Mouse (Mus musculus) layer of hippocampus, adult 9-10 months (tissue): ENCODE measurements around the gene App.

ENCODE experiments used
- DNase-seq: peaks from one replicate; pipeline ENCODE4 v3.0.0; 2022; ENCODE audit warnings: low spot score

App gene

GRCm38 (mm10) chr16:85118916-85119315, 54.6 kb downstream of the App start:
- DNase-seq = no peak

DNA sequence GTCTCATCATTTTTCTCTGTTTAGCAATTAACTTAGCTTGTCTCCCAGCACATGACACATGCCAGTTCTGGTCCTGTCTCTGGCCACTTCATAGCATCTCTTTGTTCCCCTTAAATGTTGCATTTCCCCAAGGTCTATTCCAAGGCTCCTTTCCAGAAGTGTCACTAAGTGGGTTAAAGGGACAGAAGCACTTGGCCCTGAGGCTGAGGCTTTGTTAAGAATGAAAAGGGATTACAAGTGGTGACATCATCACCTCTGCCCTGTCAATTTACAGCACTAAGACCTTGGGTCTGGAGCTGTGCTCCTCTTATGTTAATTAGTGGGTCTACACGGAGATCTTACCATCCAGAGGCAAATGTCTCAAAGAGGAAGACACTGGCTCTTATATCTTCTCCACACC, 56.0 kb downstream of the App start:
- DNase-seq = no peak

GRCm38 (mm10) chr16:85115837-85116236, 57.7 kb downstream of the App start:
- no peak for DNase-seq

GRCm38 (mm10) chr16:85114742-85115141, 58.8 kb downstream of the App start:
- no peak for DNase-seq

- no peak for DNase-seq
Observed at GRCm38 (mm10) chr16:85113941-85114340, 59.6 kb downstream of the App start.

DNA sequence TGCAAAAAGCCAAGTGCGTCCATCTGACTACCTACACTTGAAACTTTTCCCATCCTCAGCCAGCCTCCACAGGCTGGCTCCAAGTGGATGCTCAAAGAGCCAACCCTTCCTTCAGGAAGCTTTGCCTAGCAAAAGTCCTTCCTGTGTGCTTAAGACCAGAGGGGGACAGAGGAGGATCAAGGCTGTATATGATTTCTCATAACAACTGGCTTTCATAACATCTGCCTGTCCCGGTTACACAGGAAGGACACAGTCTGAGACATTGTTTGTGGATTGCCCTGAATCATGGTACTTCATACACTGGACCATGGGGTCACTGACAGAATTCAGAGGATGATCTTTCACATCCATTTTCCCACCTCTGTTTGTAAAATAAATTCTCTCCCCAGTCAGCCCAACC, 61.3 kb downstream of the App start:
- no peak for DNase-seq

GRCm38 (mm10) chr16:85110428-85110827, 63.1 kb downstream of the App start:
- DNase-seq = no peak

- no peak for DNase-seq
Observed at GRCm38 (mm10) chr16:85108486-85108885, 65.1 kb downstream of the App start.

DNA sequence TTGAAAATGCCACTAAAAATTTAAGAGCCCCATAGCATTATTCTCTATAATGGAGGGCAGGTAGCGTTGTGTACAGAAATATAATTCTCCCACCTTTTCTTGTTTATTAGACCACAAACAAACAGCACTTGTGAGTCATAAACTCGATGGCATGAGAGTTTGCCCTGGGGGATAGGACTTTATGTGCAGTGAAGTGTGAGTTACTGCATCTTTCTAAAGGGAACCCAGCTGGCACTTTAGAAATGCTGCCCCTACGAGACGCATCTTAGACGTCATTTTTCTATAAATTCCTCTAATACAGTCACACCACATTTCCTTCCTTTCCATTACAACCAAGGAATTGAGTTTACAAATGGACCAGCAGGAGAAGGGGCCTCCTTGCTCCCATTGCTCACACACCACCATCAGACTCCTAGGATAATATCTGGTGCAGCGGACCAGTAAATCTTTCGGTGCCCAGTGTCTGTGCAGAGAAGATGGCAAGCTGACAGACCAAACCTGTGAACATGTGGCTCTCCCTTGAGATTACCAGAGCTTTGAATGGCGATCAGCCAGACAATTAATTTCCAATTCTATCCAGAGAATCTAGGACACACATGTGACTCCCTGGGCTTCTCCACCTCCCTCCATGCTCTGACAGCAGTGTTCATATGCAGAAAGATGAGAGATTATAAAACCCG, 66.8 kb downstream of the App start:
- no peak for DNase-seq

DNA sequence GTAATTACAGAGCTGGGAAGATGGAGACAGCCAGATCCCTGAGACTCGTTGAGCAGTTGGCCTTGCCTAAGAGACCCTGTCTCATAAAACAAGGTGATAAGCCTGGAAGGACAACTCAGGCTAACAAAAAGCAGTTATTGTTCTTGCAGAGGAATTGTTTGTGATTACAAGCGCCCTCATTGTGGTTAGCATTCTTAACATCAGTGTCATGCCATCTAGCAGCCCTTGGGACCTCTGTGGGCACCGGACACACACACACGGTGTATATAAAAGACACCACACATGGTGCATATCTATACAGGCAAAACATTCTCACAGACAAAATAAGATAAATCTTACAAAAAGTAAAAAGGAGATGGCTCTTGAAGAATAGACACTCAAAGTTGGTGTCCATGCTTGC, 68.0 kb downstream of the App start:
- no peak for DNase-seq

- DNase-seq = no peak
Observed at GRCm38 (mm10) chr16:85103116-85103787, 70.3 kb downstream of the App start.

DNA sequence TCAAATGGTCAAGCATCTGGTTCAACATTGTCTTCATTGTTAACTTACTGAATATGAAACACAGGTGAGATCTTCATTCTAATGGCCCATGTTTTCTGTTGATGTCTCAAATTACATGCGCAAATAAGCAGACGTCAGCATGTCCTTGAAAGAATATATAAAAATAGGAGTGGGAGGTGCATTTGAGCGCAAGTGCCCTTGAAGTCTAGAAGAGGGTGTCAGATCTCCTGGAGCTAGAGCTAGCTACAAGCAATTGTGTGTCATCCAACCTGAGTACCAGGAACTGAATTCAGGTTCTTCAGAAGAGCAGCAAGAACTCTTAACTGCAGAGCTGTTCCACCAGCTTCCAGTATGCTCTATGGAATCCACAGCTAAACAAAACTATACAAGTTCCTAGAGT, 72.0 kb downstream of the App start:
- DNase-seq = no peak

DNA sequence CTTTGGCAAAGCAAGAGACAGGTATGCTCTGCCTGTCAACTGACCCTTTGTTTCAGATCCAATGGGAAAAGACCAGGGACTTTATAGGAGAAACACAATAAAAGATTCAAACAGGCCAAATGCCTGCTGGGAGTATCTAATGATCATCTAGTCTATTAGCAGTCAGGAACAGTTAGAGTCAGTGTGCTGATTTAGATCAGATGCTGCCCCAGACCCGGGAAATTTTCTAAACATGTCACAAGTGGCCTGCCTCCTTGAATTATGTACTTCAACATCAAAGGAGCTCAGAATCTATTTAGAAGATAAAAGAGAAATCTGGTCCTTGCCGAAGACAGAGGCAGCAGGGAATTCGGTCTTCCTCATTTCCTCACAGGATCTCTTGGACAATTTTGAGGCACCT, 72.8 kb downstream of the App start:
- DNase-seq = no peak

- DNase-seq = no peak
Observed at GRCm38 (mm10) chr16:85099487-85099886, 74.1 kb downstream of the App start.

DNA sequence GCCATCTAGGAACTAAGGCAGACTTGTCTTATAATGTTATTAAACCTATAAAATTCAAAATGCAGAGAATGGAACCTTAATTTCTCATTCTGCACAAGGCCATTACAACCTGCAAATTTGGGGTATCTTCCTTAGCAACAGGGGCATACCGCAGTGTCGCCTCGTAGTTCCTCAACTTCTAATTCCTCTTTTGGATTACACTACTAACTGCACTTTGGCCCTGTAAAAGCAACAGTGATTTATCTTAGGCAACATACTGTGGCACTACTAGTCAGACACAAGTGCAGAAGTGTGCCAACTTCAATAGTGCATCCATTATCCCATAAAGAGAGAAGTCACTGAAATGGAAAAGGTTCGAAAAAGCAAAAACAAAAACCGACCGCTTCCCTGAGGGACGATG, 74.5 kb downstream of the App start:
- no peak for DNase-seq

GRCm38 (mm10) chr16:85096396-85096795, 77.2 kb downstream of the App start:
- no peak for DNase-seq

- no peak for DNase-seq
Observed at GRCm38 (mm10) chr16:85095923-85096322, 77.6 kb downstream of the App start.

- no peak for DNase-seq
Observed at GRCm38 (mm10) chr16:85092644-85093091, 80.9 kb downstream of the App start.

DNA sequence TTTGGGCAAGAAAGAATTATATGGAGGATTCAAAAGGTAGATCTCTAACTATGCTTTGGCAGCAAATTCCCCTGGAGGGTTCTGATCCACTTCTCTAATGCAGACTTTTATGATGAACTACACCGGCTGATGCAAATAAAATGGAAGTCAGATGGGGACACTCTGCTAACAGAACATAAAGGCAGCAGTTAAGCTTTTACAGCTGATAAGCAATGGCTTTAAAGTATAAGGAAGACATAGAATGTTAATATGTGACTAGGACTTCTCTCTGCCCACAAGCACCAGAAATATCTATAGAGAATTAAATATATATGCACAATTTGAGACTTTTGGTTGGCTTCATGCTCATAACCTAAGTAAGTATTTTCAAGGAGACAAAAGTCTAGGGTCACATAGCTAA, 81.4 kb downstream of the App start:
- DNase-seq = no peak

- DNase-seq = no peak
Observed at GRCm38 (mm10) chr16:85090992-85091391, 82.6 kb downstream of the App start.

DNA sequence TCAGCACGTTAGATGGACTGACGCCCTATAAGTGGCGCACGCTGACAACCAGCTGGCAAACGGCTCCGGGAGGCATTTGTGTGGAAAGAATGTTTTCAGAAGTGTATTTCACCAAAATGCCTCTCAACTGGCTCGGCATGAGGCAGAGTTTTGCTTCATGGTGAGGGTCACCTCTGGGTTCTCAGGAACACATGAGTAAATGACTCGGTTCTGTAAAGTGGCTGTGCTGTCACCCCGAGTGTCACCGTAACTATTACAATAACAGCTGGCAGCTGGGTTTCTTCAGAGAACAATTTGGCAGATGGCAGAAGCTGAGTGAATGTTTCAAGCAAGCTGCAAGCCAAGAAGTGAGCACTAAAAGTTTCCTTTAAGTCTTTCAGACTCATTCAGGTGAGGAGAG, 85.4 kb downstream of the App start:
- no peak for DNase-seq

GRCm38 (mm10) chr16:85086303-85086702, 87.3 kb downstream of the App start:
- no peak for DNase-seq

- DNase-seq = no peak
Observed at GRCm38 (mm10) chr16:85085902-85086301, 87.7 kb downstream of the App start.

- DNase-seq = no peak
Observed at GRCm38 (mm10) chr16:85084152-85084551, 89.4 kb downstream of the App start.
